Mouse (Mus musculus) heart, adult 2 months (tissue): ENCODE data around the gene Zscan4b. TPM values are rescaled to one million over a fixed set of nuclear protein-coding genes. Genes with fewer than 3 reads are reported as not detected.
"Not testable (repeated sequence)": the region's sequence is repeated elsewhere in the genome, so short reads cannot be mapped to it uniquely, and the experiment has no call there.

Source experiments
- DNase-seq, 2 experiments: peaks; one replicate each; pipeline ENCODE4 v3.0.0; 2021
- H3K27ac ChIP-seq: fragments of 200-600 bp; 2 replicates; pipeline ENCODE4 v1.8.1; 2022
- H3K27me3 ChIP-seq: fragments of 200-500 bp; 2 replicates; pipeline ENCODE4 v1.6.1; 2012; ENCODE audit warnings: mild to moderate bottlenecking, low read length, inconsistent platforms, mixed read lengths; ENCODE audit not compliant: control insufficient read depth, insufficient read depth
- H3K36me3 ChIP-seq: fragments of 200-500 bp; 2 replicates; pipeline ENCODE4 v1.6.1; 2012; ENCODE audit warnings: low read length, inconsistent platforms; ENCODE audit not compliant: control insufficient read depth, insufficient read depth
- H3K4me1 ChIP-seq: fragments of 200-500 bp; 2 replicates; pipeline ENCODE4 v1.6.1; 2011; ENCODE audit warnings: low read length; ENCODE audit not compliant: control insufficient read depth, insufficient read depth
- H3K4me3 ChIP-seq: fragments of 200-600 bp; 2 replicates; pipeline ENCODE4 v1.8.1; 2022
- H3K79me2 ChIP-seq: fragments of 200-500 bp; replicated peaks from 2 replicates; pipeline ENCODE4 v1.6.1; 2012; ENCODE audit warnings: mild to moderate bottlenecking, inconsistent platforms, low read length, moderate library complexity, mixed read lengths; ENCODE audit not compliant: control insufficient read depth, insufficient read depth
- H3K9ac ChIP-seq: fragments of 200-500 bp; 2 replicates; pipeline ENCODE4 v1.6.1; 2012; ENCODE audit warnings: low read depth, mild to moderate bottlenecking, control low read depth, inconsistent platforms, low read length, mixed read lengths
- WGBS: fragments of 180-500 bp; shearing (Covaris S2); methylation state at CpG from one replicate; pipeline ENCODE4 v1.1.7; 2018; 5-methylcytosine and 5-hydroxymethylcytosine counted together
- intact Hi-C: fragments of 180-260 bp; cut with DNase I; formaldehyde crosslinking; loops from one replicate; pipeline ENCODE4 v1.15.1; 2025
- long read RNA-seq: library from polyadenylated mRNA; stranded (forward); transcript quantifications from one replicate; pipeline ENCODE4 v2.0.0, GENCODE M21; 2021
- polyA plus RNA-seq: library from polyadenylated mRNA; depleted of rRNA; stranded (reverse); fragments of >200 nt; gene quantifications from 2 replicates; pipeline ENCODE4 v1.2.3, GENCODE M21; 2012; rRNA removed
- total RNA-seq, 2 experiments: library from RNA; stranded (reverse); gene quantifications; 2 replicates each; pipeline ENCODE4 v1.2.3; 2021

Gene Zscan4b
- total RNA-seq, result not detected
- polyA plus RNA-seq, result not detected in 2 replicates
- long read RNA-seq, result 0 reads

DNA sequence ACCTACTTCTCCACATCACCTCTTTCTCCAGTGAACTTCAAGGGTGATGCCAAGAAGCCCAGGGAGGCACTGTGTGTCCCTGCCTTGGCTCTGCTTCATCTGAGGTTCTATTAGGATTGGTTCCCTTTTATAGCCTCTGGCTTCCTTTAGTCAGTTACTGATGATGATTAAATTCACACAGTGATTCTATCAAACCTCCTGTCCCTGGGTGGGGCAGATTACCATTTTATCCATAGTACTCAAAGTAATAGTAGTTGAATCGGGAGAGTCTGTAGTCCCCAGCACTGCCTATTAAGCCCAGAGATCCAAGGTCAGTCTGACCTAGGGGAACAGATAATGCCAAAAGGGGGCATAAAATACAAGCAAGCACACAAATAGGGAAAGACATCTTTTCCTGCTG is at the start of gene Zscan4b:
Gene Zscan4b, minus strand, starts transcription at position 101 of the 400 bp plus-strand sequence.
- H3K4me3 ChIP-seq, H3K27me3 ChIP-seq, intact Hi-C loops, DNase-seq, H3K4me1 ChIP-seq, H3K9ac ChIP-seq, H3K79me2 ChIP-seq, H3K27ac ChIP-seq, H3K36me3 ChIP-seq: not testable (repeated sequence)
- 83% methylated on average over 1 of the region's 1 CpGs for WGBS

Other genes with a start within 250 kb of the Zscan4b start
- gene Nlrp4b, start 217.3 kb downstream of the Zscan4b start, total RNA-seq, result not detected
- not detected in 2 replicates for gene Nlrp4b, start 217.3 kb downstream of the Zscan4b start, polyA plus RNA-seq
- gene Vmn1r71, start 150.7 kb downstream of the Zscan4b start, total RNA-seq, result not detected
- not detected in 2 replicates for gene Vmn1r71, start 150.7 kb downstream of the Zscan4b start, polyA plus RNA-seq
- gene Zscan4c, start 100.7 kb upstream of the Zscan4b start, total RNA-seq, result not detected
- not detected in 2 replicates for gene Zscan4c, start 100.7 kb upstream of the Zscan4b start, polyA plus RNA-seq
- gene Zscan4-ps1, start 164.6 kb upstream of the Zscan4b start, total RNA-seq, result not detected
- gene Zscan4-ps1, start 164.6 kb upstream of the Zscan4b start, polyA plus RNA-seq, result not detected in 2 replicates